Mouse (Mus musculus): ENCODE measurements around the gene Phf20.
"Not testable (repeated sequence)": the region's sequence is repeated elsewhere in the genome, so short reads cannot be mapped to it uniquely, and the experiment has no call there.

Phf20 gene

GRCm38 (mm10) chr2:156197129-156197911 lies 1.1 kb downstream of the Phf20 start:
- DNase-seq (ENCODE audit: low read depth, low spot score): no peak

DNA sequence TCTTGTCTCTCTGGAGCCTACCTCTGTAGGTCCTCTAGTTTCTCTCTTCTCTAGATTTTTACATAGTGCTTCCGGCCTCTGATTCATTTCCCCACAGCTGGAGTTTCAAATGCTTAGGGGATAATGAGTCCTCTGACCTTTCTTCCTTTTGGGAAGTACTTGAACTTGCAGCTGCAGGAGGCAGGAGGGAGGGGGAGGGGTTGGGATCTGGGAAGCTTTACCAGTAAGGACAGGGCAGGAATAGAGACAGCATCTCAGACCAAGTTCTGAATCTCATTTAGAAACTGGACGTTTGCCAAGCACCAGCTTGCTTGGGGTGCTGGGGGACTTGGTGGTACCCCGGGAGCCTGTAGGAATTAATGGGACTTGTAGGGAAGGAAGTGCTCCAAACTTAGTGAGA lies 3.7 kb downstream of the Phf20 start:
- DNase-seq (ENCODE audit: low read depth, low spot score): no peak

- no peak for DNase-seq (ENCODE audit: low read depth, low spot score)
Measured at GRCm38 (mm10) chr2:156201486-156201885, 5.2 kb downstream of the Phf20 start.

GRCm38 (mm10) chr2:156202848-156203437 lies 6.7 kb downstream of the Phf20 start:
- no peak for DNase-seq (ENCODE audit: low read depth, low spot score)

GRCm38 (mm10) chr2:156203917-156204316 lies 7.7 kb downstream of the Phf20 start:
- no peak for DNase-seq (ENCODE audit: low read depth, low spot score)

GRCm38 (mm10) chr2:156217786-156218185 lies 21.5 kb downstream of the Phf20 start:
- no peak for DNase-seq (ENCODE audit: low read depth, low spot score)

GRCm38 (mm10) chr2:156222100-156222499 lies 25.8 kb downstream of the Phf20 start:
- no peak for DNase-seq (ENCODE audit: low read depth, low spot score)

GRCm38 (mm10) chr2:156224043-156224442 lies 27.8 kb downstream of the Phf20 start:
- no peak for DNase-seq (ENCODE audit: low read depth, low spot score)

- no peak for DNase-seq (ENCODE audit: low read depth, low spot score)
Measured at GRCm38 (mm10) chr2:156227689-156228088, 31.4 kb downstream of the Phf20 start.

- no peak for DNase-seq (ENCODE audit: low read depth, low spot score)
Measured at GRCm38 (mm10) chr2:156229171-156229570, 32.9 kb downstream of the Phf20 start.

DNA sequence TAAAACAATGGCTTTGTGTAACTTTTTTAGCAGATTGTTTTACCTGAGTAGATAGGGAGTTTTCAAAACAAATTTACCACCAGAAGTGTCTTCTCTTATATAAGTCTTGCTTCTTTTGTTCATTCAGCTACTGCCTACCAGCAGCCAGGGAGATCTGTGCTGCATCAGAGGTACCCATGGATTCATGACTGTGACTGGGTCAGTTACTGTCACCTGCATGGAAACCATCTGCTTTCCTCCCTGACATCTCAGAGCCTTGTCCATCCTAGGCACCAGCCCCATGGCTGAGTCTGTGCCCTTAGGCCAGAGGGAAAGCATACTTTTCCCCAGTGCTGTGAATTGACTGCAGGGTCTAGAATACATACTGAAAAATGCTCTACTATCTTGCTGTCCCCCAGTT lies 35.1 kb downstream of the Phf20 start:
- no peak for DNase-seq (ENCODE audit: low read depth, low spot score)

DNA sequence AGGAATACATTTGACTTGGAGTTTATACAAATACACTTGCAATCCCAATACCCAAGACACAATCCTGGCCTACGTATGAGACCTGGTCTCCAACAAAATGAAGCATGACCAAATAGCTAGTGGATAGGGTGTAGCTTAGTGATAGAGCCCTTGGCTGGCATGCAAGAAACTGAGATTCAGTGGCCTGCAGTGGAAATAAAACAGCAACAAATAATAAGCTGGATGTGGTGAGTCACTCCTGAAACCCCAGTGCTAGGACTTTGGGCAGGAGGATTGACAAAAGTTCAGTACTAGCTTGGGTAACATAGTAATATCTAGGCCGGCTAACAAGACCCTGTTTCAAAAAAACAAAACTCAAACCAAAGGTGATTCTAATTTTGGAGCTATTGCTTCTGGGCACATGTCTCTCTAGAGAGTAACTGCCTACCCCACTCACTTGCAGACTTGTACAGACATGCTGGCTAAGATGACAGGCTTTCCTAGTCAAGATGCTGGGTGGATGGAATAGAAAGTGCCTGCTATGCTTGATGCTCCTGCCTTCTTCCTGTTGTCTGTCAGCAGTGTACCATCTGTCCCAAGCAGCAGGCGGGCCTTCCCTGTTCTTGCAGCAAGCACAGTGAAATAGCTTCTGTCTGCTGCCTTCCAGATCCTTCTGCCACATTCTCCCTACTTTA lies 37.1 kb downstream of the Phf20 start:
- no peak for DNase-seq (ENCODE audit: low read depth, low spot score)

GRCm38 (mm10) chr2:156234016-156234415 lies 37.8 kb downstream of the Phf20 start:
- not testable (repeated sequence) for DNase-seq (ENCODE audit: low read depth, low spot score)

DNA sequence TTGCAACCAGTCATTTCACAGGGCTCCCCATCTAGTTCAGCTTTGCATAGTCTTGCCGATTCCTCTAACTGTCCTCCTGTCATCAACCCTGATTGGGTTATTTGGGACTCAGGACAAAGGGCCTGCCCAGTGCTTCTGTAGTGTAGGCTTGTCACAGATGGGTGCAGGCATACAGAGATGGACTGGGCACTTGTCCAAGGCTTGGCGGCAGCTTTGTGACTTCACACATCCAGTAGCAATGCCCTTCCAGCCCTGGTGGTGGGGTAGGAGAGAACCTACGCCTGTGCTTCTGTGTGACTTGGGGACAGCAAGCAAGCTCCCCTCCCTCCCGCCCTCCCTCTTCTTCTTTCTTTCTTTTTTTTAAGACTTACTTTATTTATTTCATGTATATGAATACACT lies 39.6 kb downstream of the Phf20 start:
- no peak for DNase-seq (ENCODE audit: low read depth, low spot score)

- DNase-seq (ENCODE audit: low read depth, low spot score): no peak
Measured at GRCm38 (mm10) chr2:156241662-156242061, 45.4 kb downstream of the Phf20 start.

- no peak for DNase-seq (ENCODE audit: low read depth, low spot score)
Measured at GRCm38 (mm10) chr2:156243011-156243410, 46.7 kb downstream of the Phf20 start.

DNA sequence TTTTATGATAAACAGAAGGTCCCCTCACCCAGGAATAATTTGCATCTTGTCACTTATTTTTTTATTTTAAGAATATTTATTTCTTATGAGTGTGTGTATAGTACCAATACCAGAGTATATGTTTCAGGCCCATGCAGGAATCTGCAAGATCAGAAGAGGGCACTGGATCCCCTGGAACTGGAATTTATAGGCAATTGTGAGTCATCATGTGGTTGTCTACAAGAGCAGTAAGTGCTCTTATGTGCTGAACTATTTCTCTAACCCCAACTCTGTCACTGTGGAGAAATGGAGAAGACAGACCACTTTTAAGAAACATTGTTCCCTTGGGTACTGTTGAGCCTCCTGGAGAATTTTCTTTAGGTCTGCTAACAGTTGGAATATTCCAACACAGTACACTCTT lies 51.3 kb downstream of the Phf20 start:
- no peak for DNase-seq (ENCODE audit: low read depth, low spot score)

DNA sequence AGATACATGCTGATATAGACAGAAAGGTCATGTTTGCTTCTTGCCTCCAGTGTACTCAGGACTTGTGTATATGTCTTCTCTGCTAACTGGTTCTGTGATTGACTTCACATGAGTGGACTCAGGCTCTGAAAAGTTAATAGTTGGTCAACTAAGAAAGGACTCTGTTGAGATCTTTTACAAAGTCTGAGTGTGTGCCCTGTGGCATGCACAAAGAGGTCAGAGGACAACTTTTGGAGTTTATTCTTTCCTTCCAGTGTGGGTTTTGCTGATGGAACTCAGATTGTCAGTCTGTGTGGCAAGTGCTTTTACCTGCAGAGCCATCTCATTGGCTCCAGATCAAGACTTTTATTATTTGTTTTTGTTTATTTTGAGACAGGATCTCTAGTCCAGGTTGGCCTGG lies 54.5 kb downstream of the Phf20 start:
- no peak for DNase-seq (ENCODE audit: low read depth, low spot score)

DNA sequence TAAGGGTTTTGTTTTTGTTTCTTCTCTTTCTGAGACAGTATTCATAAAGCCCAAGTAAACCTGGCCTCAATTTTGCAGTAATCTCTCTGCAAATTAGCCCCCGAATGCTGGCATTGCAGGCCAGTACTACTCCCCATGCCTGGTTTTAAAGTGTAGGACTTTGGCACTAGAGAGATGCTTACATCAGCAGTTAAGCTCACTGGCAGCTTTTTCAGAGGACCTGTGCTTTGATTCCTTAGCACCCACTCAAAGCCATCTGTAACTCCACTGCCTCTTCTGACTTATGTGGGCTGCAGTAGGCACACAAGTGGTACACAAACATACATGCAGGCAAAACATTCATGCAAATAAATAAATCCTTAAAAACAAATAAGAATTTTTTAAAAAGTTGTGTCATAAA lies 55.0 kb downstream of the Phf20 start:
- DNase-seq (ENCODE audit: low read depth, low spot score): no peak

DNA sequence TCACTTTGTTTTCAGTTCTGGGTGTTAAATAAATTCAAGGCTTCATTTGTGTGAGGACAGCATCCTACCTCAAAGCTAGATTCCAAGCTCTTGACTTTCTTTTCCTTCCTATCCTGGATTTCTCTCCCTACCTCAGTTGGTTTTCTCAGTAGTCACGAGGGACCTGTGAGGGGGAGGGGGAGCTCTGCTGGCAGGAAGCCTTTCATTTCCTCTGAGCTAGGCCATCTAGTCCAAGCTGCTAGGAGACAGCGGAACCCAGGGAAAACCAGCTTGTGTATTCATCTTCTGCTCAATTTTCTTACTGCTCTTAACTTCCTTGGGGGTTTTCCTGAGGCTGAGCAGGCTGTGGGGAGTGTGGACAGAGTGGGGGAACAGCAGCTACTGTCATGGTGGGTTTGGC lies 60.8 kb downstream of the Phf20 start:
- no peak for DNase-seq (ENCODE audit: low read depth, low spot score)

DNA sequence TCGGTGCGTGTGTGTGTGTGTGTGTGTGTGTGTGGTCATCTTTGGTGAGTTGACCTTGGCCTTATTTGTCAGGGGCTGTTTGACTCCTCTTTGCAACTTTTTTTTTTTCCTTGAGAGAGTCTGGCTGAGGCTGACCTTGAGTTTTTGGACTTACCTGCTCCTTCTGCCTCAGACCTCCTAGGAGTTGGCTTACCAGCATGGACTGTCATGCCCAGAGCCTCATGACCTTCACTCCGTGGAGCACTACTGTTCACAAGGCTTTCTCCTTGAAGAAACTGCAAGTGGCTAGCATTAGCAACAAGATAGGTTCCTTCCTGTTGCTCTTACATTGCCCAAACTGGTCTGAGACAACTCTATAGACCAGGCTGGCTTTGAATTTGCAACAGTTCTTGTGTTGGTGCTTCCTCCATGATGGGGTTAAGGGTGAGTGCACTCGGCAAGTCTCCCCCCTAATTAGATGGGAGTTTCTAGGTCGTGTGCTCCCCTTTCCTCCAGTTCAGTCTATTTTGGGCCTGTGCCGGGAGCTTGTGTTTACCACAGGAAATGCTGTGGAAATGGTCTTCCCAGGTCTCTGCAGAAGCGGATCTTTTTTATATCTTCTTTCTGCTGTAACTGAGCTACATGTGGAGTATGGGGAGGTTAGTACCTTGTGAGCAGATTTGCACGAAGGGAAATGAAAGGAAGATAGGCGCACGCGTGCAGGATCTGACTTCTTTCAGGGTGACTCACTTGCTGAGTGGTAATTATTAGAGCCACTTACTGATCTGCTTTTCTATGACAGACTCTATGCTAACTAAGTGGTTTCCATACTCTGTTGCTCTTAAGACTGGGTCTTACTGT lies 61.9 kb downstream of the Phf20 start:
- DNase-seq (ENCODE audit: low read depth, low spot score): no peak

GRCm38 (mm10) chr2:156260968-156261367 lies 64.7 kb downstream of the Phf20 start:
- DNase-seq (ENCODE audit: low read depth, low spot score): no peak
